Mouse (Mus musculus) liver, embryonic 14.5 days (tissue): Measurements from ENCODE around the gene Gm17542.

ENCODE experiments used
- CTCF ChIP-seq: IDR thresholded peaks from 2 replicates; pipeline ENCODE4 v1.5.1; 2016; ENCODE audit warnings: antibody characterized with exemption, low read depth, control low read depth
- EP300 ChIP-seq: IDR thresholded peaks from 2 replicates; pipeline ENCODE4 v1.6.1; 2016; ENCODE audit warnings: antibody characterized with exemption, low read depth

DNA sequence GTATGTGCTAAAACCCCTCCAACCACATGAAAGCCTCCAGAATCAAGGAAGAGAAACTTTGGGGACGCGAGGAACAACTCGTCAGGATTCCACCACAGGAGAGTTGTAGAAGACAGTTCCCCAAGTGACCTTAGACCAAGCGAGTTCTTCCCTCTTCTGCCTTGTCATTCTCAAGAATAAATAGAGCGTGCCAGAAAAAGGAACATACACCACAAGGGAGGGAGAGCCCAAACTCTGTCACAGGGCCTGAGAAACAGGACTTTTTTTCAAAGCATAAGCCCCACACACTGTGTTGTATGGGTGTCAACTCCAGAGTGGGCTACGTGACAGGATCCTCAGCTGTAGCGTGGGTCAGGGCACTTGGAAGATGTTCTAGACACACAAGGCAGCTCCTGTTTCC is 20.1 kb upstream of the Gm17542 start:
- no peak for TF ChIP-seq CTCF
- TF ChIP-seq EP300 = no peak
